Mouse (Mus musculus) forebrain, embryonic 10.5 days (tissue): Measurements from ENCODE around the gene Sccpdh. TPM values are rescaled to one million over a fixed set of nuclear protein-coding genes. Genes with fewer than 3 reads are reported as not detected.
A peak's percentile ranks its signal among the peaks of the same experiment; 100 is the strongest.

Experiments
- DNase-seq: peaks from one replicate; pipeline ENCODE4 v3.0.0-alpha.2; 2017; ENCODE audit warnings: low spot score; ENCODE audit errors: extremely low spot score
- H3K27ac ChIP-seq: fragments of 300-500 bp; sonication (generic); 2 replicates; pipeline ENCODE4 v1.5.1; 2016; ENCODE audit warnings: mild to moderate bottlenecking
- H3K27me3 ChIP-seq: fragments of 300-500 bp; sonication (generic); 2 replicates; pipeline ENCODE4 v1.6.1; 2016; ENCODE audit warnings: mild to moderate bottlenecking; ENCODE audit not compliant: poor library complexity, severe bottlenecking
- H3K36me3 ChIP-seq: fragments of 300-500 bp; sonication (generic); replicated peaks from 2 replicates; pipeline ENCODE4 v1.6.1; 2016; ENCODE audit warnings: mild to moderate bottlenecking, moderate library complexity
- H3K4me1 ChIP-seq: fragments of 300-500 bp; sonication (generic); 2 replicates; pipeline ENCODE4 v1.6.1; 2016
- H3K4me3 ChIP-seq: fragments of 300-500 bp; sonication (generic); 2 replicates; pipeline ENCODE4 v1.5.1; 2016; ENCODE audit warnings: mild to moderate bottlenecking, moderate library complexity
- H3K9me3 ChIP-seq: fragments of 300-500 bp; sonication (generic); 2 replicates; pipeline ENCODE4 v1.6.1; 2016; ENCODE audit warnings: mild to moderate bottlenecking, moderate library complexity
- WGBS: fragments of 180-500 bp; shearing (Covaris S2); methylation state at CpG from one replicate; pipeline ENCODE4 v1.1.7; 2016; 5-methylcytosine and 5-hydroxymethylcytosine counted together
- polyA plus RNA-seq: library from polyadenylated mRNA; unstranded; fragments of >200 nt; fragmentation: Nextera tagmentation; extraction: Ambion mirVana; gene quantifications from 2 replicates; pipeline ENCODE4 v1.2.1, GENCODE M21; 2016

Sccpdh gene
- 67.8 and 70.1 TPM in 2 replicates for polyA plus RNA-seq

- Histone ChIP-seq H3K4me1 (peaks cover 45% of the 10 kb centered on the region), H3K4me3 (peak within 1 kb of the TSS; percentile 93), H3K27ac (peak within 1 kb of the TSS; percentile 94), H3K9me3 (no peaks in the 10 kb centered on the region), H3K36me3 (peaks cover 21% of the 10 kb centered on the region), H3K27me3 (no peaks in the 10 kb centered on the region)
- DNase-seq: peak; percentile 80
- WGBS: under 1% methylated on average over 84 of the region's 84 CpGs
These were observed at the start of gene Sccpdh for GRCm38 (mm10) chr1:179668013-179668805. Sccpdh (plus strand) TSS chr1:179668210.

GRCm38 (mm10) chr1:179622665-179623064, 45.3 kb upstream of the Sccpdh start:
- Histone ChIP-seq H3K4me3 (no peak overlapping the region), H3K9me3 (no peaks in the 10 kb centered on the region), H3K4me1 (no peaks in the 10 kb centered on the region), H3K27ac (no peak overlapping the region), H3K36me3 (peaks cover 20% of the 10 kb centered on the region), H3K27me3 (no peaks in the 10 kb centered on the region)
- 94% methylated on average over 12 of the region's 12 CpGs for WGBS
- no peak for DNase-seq

GRCm38 (mm10) chr1:179623657-179624056, 44.4 kb upstream of the Sccpdh start:
- Histone ChIP-seq H3K27ac (no peak overlapping the region), H3K36me3 (peaks cover 20% of the 10 kb centered on the region), H3K27me3 (no peaks in the 10 kb centered on the region), H3K4me3 (no peak overlapping the region), H3K9me3 (no peaks in the 10 kb centered on the region), H3K4me1 (0 out of 2 replicates have a peak, but pooled peaks cover 3% of the 10 kb centered on the region)
- 65% methylated on average over 4 of the region's 4 CpGs for WGBS
- DNase-seq: no peak

DNA sequence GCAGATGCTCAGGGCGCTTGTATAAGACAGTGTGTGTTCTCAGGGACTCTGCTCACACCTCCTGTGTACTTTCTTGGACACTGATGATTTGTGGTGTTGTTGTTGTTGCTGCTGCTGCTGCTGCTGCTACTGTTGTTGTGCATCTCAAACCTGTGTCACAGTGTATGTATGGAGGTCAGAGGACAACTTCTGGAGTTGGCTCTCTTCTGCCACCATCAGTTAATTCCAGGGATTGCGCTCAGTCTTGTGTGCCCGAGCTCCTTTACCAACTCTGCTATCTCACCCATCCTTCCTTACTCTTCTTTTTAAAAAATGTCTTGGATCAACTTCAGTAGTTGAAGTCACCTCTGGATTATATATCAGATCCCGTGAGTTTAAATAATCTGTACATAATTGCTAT, 43.7 kb upstream of the Sccpdh start:
- Histone ChIP-seq H3K27me3 (no peaks in the 10 kb centered on the region), H3K27ac (no peak overlapping the region), H3K9me3 (no peaks in the 10 kb centered on the region), H3K36me3 (peaks cover 18% of the 10 kb centered on the region), H3K4me3 (no peak overlapping the region), H3K4me1 (peaks cover 6% of the 10 kb centered on the region; the same call in 1 of the 2 replicates)
- WGBS: 75% methylated on average over 4 of the region's 4 CpGs
- no peak for DNase-seq

GRCm38 (mm10) chr1:179627855-179628254, 40.2 kb upstream of the Sccpdh start:
- Histone ChIP-seq H3K36me3 (peaks cover 12% of the 10 kb centered on the region), H3K4me1 (peaks cover 10% of the 10 kb centered on the region; the same call in 1 of the 2 replicates), H3K9me3 (no peaks in the 10 kb centered on the region), H3K27ac (no peak overlapping the region), H3K27me3 (no peaks in the 10 kb centered on the region), H3K4me3 (no peak overlapping the region)
- no peak for DNase-seq
- 91% methylated on average over 4 of the region's 4 CpGs for WGBS

- H3K4me3 ChIP-seq: no peak overlapping the region
- 77% methylated on average over 8 of the region's 8 CpGs for WGBS
- no peak overlapping the region for H3K27ac ChIP-seq
These were observed 39.4 kb upstream of the Sccpdh start for GRCm38 (mm10) chr1:179628438-179629106.

DNA sequence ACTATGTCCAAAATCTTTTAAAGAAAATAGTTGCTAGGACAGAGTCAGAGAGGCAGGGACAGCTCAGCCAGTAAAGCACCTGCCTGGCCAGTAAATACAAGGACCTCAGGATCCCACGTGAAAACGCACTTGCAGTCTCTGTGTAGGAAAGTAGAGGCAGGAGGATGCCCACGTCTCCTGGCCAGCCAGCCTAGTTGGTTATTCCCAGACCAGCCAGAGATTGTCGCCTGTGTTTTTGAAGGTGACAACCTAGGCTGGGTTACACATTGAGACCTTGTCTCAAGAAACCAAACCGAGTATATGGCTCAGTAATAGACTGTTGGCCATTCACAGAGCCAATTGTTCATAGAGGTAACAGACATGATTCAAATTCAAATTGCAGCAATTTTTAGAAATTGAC, 38.7 kb upstream of the Sccpdh start:
- H3K27ac ChIP-seq: no peak overlapping the region
- no peak overlapping the region for H3K4me3 ChIP-seq
- no peak for DNase-seq
- 85% methylated on average over 5 of the region's 5 CpGs for WGBS
- peaks cover 10% of the 10 kb centered on the region; the same call in 1 of the 2 replicates for H3K4me1 ChIP-seq
- peaks cover 12% of the 10 kb centered on the region for H3K36me3 ChIP-seq
- no peaks in the 10 kb centered on the region for H3K27me3 ChIP-seq
- no peaks in the 10 kb centered on the region for H3K9me3 ChIP-seq

More at GRCm38 (mm10) chr1:179628438-179629106, 39.4 kb upstream of the Sccpdh start:
- H3K4me1 ChIP-seq: peaks cover 10% of the 10 kb centered on the region; the same call in 1 of the 2 replicates
- no peak for DNase-seq
- H3K27me3 ChIP-seq: no peaks in the 10 kb centered on the region
- H3K9me3 ChIP-seq: no peaks in the 10 kb centered on the region
- peaks cover 12% of the 10 kb centered on the region for H3K36me3 ChIP-seq

- no peak overlapping the region for H3K27ac ChIP-seq
- H3K27me3 ChIP-seq: no peaks in the 10 kb centered on the region
- no peak overlapping the region for H3K4me3 ChIP-seq
- no peak for DNase-seq
- H3K9me3 ChIP-seq: no peaks in the 10 kb centered on the region
- H3K36me3 ChIP-seq: no peaks in the 10 kb centered on the region
- 82% methylated on average over 11 of the region's 11 CpGs for WGBS
- peaks cover 10% of the 10 kb centered on the region; the same call in 1 of the 2 replicates for H3K4me1 ChIP-seq
These were observed 35.1 kb upstream of the Sccpdh start for GRCm38 (mm10) chr1:179632746-179633413.

DNA sequence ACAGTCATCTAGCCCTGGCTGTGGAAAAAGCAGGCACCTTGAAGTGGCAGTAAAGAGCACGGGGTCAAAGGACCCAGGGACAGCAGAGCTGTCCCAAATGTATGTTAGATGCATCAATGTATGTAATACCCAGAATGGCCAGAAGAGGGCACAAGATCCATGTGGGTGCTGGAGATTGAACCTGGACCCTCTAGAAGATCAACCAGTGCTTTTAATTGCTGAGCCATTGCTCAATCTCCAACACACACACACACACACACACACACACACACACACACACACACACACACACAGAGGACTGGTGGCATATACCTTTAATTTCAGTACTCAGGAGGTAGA, 34.6 kb upstream of the Sccpdh start:
- H3K9me3 ChIP-seq: no peaks in the 10 kb centered on the region
- H3K4me3 ChIP-seq: no peak overlapping the region
- H3K4me1 ChIP-seq: peaks cover 9% of the 10 kb centered on the region; the same call in 1 of the 2 replicates
- H3K27me3 ChIP-seq: no peaks in the 10 kb centered on the region
- DNase-seq: peak; percentile 23
- H3K36me3 ChIP-seq: no peaks in the 10 kb centered on the region
- no peak overlapping the region for H3K27ac ChIP-seq
- WGBS: 55% methylated on average over 1 of the region's 1 CpGs

- Histone ChIP-seq H3K4me1 (peaks cover 6% of the 10 kb centered on the region; the same call in 1 of the 2 replicates), H3K9me3 (no peaks in the 10 kb centered on the region), H3K27me3 (no peaks in the 10 kb centered on the region), H3K4me3 (no peak overlapping the region), H3K36me3 (no peaks in the 10 kb centered on the region), H3K27ac (no peak overlapping the region)
- no peak for DNase-seq
- 90% methylated on average over 3 of the region's 3 CpGs for WGBS
These were observed 33.9 kb upstream of the Sccpdh start for GRCm38 (mm10) chr1:179634159-179634558.

DNA sequence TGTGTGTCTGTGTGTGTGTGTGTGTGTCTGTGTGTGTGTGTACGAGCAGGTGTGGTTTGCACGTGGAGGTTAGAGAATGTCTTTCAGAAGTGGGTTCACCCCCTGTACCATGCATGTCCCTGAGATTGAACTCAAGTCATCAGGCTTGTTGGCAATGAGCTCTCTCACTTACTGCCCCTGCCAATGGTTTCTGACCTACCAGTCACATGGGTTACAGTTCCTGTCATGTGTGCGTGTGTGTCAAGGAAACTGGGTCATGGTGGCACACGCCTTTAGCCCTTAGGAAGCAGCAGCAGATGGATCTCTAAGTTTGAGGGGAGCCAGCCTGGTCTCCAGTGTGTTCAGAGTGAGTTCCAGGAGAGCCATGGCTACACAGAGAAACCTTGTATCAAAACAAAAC, 25.3 kb upstream of the Sccpdh start:
- no peak overlapping the region for H3K27ac ChIP-seq
- 90% methylated on average over 4 of the region's 4 CpGs for WGBS
- no peak for DNase-seq
- peaks cover 7% of the 10 kb centered on the region; the same call in 1 of the 2 replicates for H3K4me1 ChIP-seq
- H3K36me3 ChIP-seq: no peaks in the 10 kb centered on the region
- no peaks in the 10 kb centered on the region for H3K27me3 ChIP-seq
- no peak overlapping the region for H3K4me3 ChIP-seq
- H3K9me3 ChIP-seq: no peaks in the 10 kb centered on the region

- no peaks in the 10 kb centered on the region for H3K9me3 ChIP-seq
- no peak overlapping the region for H3K4me3 ChIP-seq
- no peak for DNase-seq
- H3K4me1 ChIP-seq: peaks cover 7% of the 10 kb centered on the region
- no peak overlapping the region for H3K27ac ChIP-seq
- H3K36me3 ChIP-seq: no peaks in the 10 kb centered on the region
- H3K27me3 ChIP-seq: no peaks in the 10 kb centered on the region
- 83% methylated on average over 3 of the region's 3 CpGs for WGBS
These were observed 23.9 kb upstream of the Sccpdh start for GRCm38 (mm10) chr1:179644151-179644550.
